Mouse (Mus musculus) myocyte (in vitro differentiated cells): ENCODE results near the gene Tmem42. TPM values are rescaled to one million over a fixed set of nuclear protein-coding genes. Genes with fewer than 3 reads are reported as not detected.
A peak's percentile ranks its signal among the peaks of the same experiment; 100 is the strongest.

Experiments used
- H3K27me3 ChIP-seq: one replicate; pipeline ENCODE4 v1.6.1; 2011; ENCODE audit not compliant: control insufficient read depth, insufficient read depth, insufficient read length
- H3K36me3 ChIP-seq: one replicate; pipeline ENCODE4 v1.6.1; 2011; ENCODE audit not compliant: control insufficient read depth, insufficient read depth
- H3K4me2 ChIP-seq: one replicate; pipeline ENCODE4 v1.6.1; 2011; ENCODE audit warnings: low read depth, control low read depth
- H3K4me3 ChIP-seq: one replicate; pipeline ENCODE4 v1.5.1; 2011; ENCODE audit warnings: mild to moderate bottlenecking, control low read depth, moderate library complexity
- H3K79me2 ChIP-seq: one replicate; pipeline ENCODE4 v1.6.1; 2011; ENCODE audit not compliant: control insufficient read depth, insufficient read depth
- H3ac ChIP-seq: one replicate; pipeline ENCODE4 v1.6.1; 2011; ENCODE audit not compliant: control insufficient read depth, insufficient read length
- CEBPB ChIP-seq: IDR thresholded peaks from 2 replicates; pipeline ENCODE4 v1.6.1; 2011; ENCODE audit warnings: mild to moderate bottlenecking, moderate library complexity; ENCODE audit not compliant: poor library complexity, insufficient read depth, severe bottlenecking
- E2F4 ChIP-seq: IDR thresholded peaks from one replicate; pipeline ENCODE4 v1.6.1; 2011; ENCODE audit warnings: mild to moderate bottlenecking, control low read depth, moderate library complexity; ENCODE audit not compliant: insufficient read depth
- MAX ChIP-seq: IDR thresholded peaks from one replicate; pipeline ENCODE4 v1.6.1; 2011; ENCODE audit warnings: low read depth, mild to moderate bottlenecking, control low read depth
- MYOD1 ChIP-seq, 3 experiments: IDR thresholded peaks; one replicate each; pipeline ENCODE4 v1.6.1; 2011; ENCODE audit warnings: control low read depth in 2 of 3, low read depth in 2 of 3, mild to moderate bottlenecking in 2 of 3, moderate library complexity in 1 of 3; ENCODE audit not compliant: insufficient read length in 2 of 3, control insufficient read depth in 1 of 3
- MYOG ChIP-seq, 3 experiments: IDR thresholded peaks; one replicate each; pipeline ENCODE4 v1.6.1; 2011; ENCODE audit warnings: control low read depth in 2 of 3, low read depth in 2 of 3, mild to moderate bottlenecking in 2 of 3; ENCODE audit not compliant: insufficient read length in 2 of 3, control insufficient read depth in 1 of 3, insufficient read depth in 1 of 3
- POLR2A ChIP-seq: IDR thresholded peaks from one replicate; pipeline ENCODE4 v1.6.1; 2011; ENCODE audit warnings: low read depth, mild to moderate bottlenecking, control low read depth, moderate library complexity; ENCODE audit not compliant: insufficient read length
- POLR2AphosphoS2 ChIP-seq: IDR thresholded peaks from one replicate; pipeline ENCODE4 v1.6.1; 2011; ENCODE audit warnings: low read depth, control low read depth; ENCODE audit not compliant: insufficient read length
- REST ChIP-seq: IDR thresholded peaks from one replicate; pipeline ENCODE4 v1.6.1; 2011; ENCODE audit warnings: mild to moderate bottlenecking, control low read depth, moderate library complexity; ENCODE audit not compliant: insufficient read depth, insufficient read length
- SRF ChIP-seq: IDR thresholded peaks from one replicate; pipeline ENCODE4 v1.6.1; 2011; ENCODE audit warnings: low read depth; ENCODE audit not compliant: control insufficient read depth, insufficient read length
- TCF12 ChIP-seq: IDR thresholded peaks from one replicate; pipeline ENCODE4 v1.6.1; 2011; ENCODE audit warnings: mild to moderate bottlenecking, control low read depth; ENCODE audit not compliant: poor library complexity, insufficient read depth, severe bottlenecking
- TCF3 ChIP-seq: IDR thresholded peaks from one replicate; pipeline ENCODE4 v1.6.1; 2011; ENCODE audit warnings: low read depth, control low read depth; ENCODE audit not compliant: insufficient read length
- USF1 ChIP-seq: IDR thresholded peaks from one replicate; pipeline ENCODE4 v1.6.1; 2011; ENCODE audit warnings: low read depth, mild to moderate bottlenecking, control low read depth, moderate library complexity
- polyA plus RNA-seq: library from polyadenylated mRNA; unstranded; fragments of >200 nt; fragmentation: generic; extraction: Trizol; gene quantifications from one replicate; pipeline ENCODE4 v1.2.1, GENCODE M21; 2012; ENCODE audit warnings: missing spikeins

The Tmem42 gene
- 6.4 TPM for polyA plus RNA-seq

DNA sequence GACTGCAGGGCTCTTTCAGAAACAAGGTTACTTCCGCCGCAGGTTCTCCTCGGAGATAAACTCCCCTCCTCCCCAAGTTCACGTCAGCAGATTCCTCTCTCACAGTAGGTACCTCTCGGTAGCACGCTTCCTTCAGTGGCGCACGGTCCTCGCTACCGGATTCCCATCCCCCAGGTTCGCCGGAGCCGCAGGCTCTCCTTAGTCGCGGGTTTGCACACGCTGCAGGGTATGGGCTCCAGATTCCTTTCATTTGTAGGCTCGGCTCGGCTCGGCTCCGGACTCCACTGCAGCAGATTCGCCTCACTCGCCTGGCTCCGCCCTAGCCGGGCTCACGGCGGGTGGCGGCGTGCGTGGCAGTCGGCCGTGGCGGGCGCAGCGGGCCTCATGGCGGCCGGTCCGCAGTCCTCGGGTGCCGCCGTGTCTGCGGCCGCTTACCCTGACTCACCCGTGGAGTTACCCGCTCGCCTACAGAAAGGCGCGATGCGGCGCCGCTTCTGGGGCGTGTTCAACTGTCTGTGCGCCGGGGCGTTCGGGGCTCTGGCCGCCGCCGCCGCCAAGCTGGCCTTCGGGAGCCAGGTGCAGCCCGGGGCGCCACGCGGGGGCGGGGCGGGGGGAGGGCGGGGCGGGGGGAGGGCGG lies at the start of gene Tmem42:
Gene Tmem42, plus strand, starts transcription at position 332 of the 637 bp plus-strand sequence.
- TF ChIP-seq POLR2A (peak; percentile 70), MAX (no peak), MYOG (IDR thresholded peaks at IDR 0.05; ENCODE audit: control insufficient read depth in 1 of 3, insufficient read depth in 1 of 3, insufficient read length in 2 of 3, low read depth in 2 of 3) (peak in 1 of 3 experiments; percentile 44), E2F4 (no peak), REST (no peak), TCF12 (no peak), MYOD1 (IDR thresholded peaks at IDR 0.05; ENCODE audit: control insufficient read depth in 1 of 3, insufficient read length in 2 of 3, low read depth in 2 of 3) (peak in 1 of 3 experiments; percentile 61), POLR2AphosphoS2 (peak; percentile 8), SRF (no peak), USF1 (no peak), CEBPB (no peak), TCF3 (no peak)
- no peaks in the 10 kb centered on the region for H3K79me2 ChIP-seq
- peak within 1 kb of the TSS; percentile 72 for H3K4me3 ChIP-seq
- peak within 1 kb of the TSS; percentile 86 for H3K4me2 ChIP-seq
- peak within 1 kb of the TSS; percentile 53 for H3ac ChIP-seq
- H3K36me3 ChIP-seq, result peaks cover 4% of the 10 kb centered on the region
- H3K27me3 ChIP-seq, result no peaks in the 10 kb centered on the region

DNA sequence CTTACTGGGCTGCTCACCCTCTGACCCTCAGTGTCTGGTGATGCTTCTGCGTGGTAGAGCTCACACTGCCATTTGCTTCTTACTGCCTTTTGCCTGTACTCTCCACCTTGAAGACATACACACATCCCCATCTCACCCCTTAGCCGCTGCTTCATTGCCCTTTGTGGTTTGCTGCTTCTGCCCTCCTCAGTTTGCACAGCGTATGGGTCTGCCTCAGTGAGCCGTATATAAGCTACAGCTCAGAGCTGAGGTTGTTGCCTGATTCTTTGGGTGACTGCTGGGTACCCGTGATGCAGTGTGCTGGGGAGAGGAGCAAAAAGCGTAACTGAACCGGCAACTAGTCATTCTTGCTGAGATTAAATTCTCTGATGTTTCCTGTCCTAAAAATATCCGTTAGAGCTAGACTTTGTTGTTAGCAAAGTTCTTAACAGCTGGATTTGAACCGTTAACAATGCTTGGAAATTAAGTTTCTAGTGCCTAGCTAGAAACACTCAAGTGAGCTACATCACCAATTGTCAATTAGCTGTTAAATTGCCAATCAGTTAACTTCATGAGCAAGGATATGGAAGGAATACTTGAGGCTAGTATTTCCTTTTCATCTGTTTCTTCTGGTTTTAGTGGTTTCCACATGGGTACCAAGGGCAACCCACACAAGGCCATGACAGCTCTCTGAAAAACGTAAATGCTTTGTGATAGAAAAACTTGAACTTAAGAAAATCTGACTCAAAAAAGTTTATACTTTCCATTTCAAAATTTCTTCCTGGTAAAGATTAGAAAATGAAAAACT lies 22.5 kb upstream of the Tmem42 start:
- no peaks in the 10 kb centered on the region for H3K27me3 ChIP-seq
- H3K4me3 ChIP-seq, result no peak overlapping the region
- no peak overlapping the region for H3K4me2 ChIP-seq
- H3K36me3 ChIP-seq, result peaks cover 9% of the 10 kb centered on the region
- H3ac ChIP-seq, result no peak overlapping the region
- no peaks in the 10 kb centered on the region for H3K79me2 ChIP-seq
- TF ChIP-seq POLR2AphosphoS2, result no peak
- no peak for TF ChIP-seq POLR2A
- no peak for TF ChIP-seq TCF3
- TF ChIP-seq E2F4, result no peak

DNA sequence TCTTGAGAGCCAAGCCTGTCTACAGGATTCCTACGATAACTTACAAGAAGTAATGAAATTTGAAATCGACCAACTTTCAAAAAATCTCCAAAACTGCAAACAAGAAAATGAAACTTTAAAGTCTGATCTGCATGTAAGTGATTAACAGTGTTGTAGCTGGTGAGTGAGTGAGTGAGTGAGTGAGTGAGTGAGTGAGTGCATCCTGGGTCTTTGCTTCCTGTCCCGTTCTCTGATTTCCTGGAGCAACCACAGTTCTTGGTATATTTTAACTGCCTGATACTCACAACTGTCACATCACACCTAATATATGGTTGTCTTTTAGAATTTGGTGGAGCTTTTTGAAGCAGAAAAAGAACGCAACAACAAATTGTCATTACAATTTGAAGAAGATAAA lies 21.9 kb upstream of the Tmem42 start:
- H3K27me3 ChIP-seq, result no peaks in the 10 kb centered on the region
- H3ac ChIP-seq, result no peak overlapping the region
- TF ChIP-seq USF1 (no peak), CEBPB (no peak), POLR2A (no peak), POLR2AphosphoS2 (no peak), TCF12 (no peak), MYOG (IDR thresholded peaks at IDR 0.05; ENCODE audit: control insufficient read depth in 1 of 3, insufficient read depth in 1 of 3, insufficient read length in 2 of 3, low read depth in 2 of 3) (no peak), SRF (no peak), E2F4 (no peak), MAX (no peak)
- H3K79me2 ChIP-seq, result no peaks in the 10 kb centered on the region
- no peak overlapping the region for H3K4me3 ChIP-seq
- peaks cover 9% of the 10 kb centered on the region for H3K36me3 ChIP-seq
- no peak overlapping the region for H3K4me2 ChIP-seq

DNA sequence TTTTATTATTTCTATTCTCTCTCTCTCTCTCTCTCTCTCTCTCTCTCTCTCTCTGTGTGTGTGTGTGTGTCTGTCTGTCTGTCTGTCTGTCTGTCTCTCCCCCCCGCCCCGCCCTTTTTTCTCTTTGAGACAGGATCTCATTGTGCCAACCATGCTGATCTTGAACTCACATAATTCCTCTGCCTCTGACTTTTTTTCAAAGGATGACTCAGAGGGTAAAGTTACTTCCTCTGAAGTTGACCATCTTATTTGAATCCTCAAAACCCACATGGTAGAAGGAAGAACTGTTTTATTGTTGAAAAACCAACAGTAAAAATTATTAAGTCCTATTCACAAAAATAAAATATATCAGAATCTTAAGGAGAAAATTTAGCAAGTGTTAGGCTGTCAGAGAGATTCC lies 16.4 kb upstream of the Tmem42 start:
- H3ac ChIP-seq, result no peak overlapping the region
- H3K79me2 ChIP-seq, result no peaks in the 10 kb centered on the region
- TF ChIP-seq REST (no peak), SRF (no peak), TCF12 (no peak), MYOG (IDR thresholded peaks at IDR 0.05; ENCODE audit: control insufficient read depth in 1 of 3, insufficient read depth in 1 of 3, insufficient read length in 2 of 3, low read depth in 2 of 3) (no peak), TCF3 (no peak), USF1 (no peak), MAX (no peak), POLR2AphosphoS2 (no peak), E2F4 (no peak), POLR2A (no peak), CEBPB (no peak), MYOD1 (IDR thresholded peaks at IDR 0.05; ENCODE audit: control insufficient read depth in 1 of 3, insufficient read length in 2 of 3, low read depth in 2 of 3) (no peak)
- no peaks in the 10 kb centered on the region for H3K27me3 ChIP-seq
- H3K4me3 ChIP-seq, result no peak overlapping the region
- no peak overlapping the region for H3K4me2 ChIP-seq
- peaks cover 17% of the 10 kb centered on the region for H3K36me3 ChIP-seq

DNA sequence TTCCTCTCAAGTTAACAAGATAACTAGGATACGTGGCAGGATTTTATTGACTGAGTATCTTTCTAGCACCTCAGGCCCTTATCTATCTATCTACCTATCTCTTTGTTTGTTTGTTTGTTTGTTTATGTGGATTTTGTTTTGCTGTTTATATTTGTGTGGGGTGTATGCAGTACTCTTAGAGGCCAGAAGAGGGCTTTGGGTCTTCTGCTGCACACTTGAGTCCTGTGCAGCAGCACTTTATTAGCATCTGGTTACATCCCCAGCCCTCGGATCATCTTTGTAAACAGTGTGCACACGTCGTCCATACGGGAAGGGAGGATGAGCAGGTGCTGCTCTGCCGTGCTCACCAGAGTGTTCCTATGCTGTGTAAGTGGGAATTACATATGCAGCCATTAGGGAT lies 15.1 kb upstream of the Tmem42 start:
- Histone ChIP-seq H3K79me2 (no peaks in the 10 kb centered on the region), H3ac (no peak overlapping the region), H3K4me3 (no peak overlapping the region), H3K4me2 (no peak overlapping the region), H3K27me3 (no peaks in the 10 kb centered on the region), H3K36me3 (peaks cover 23% of the 10 kb centered on the region)
- no peak for TF ChIP-seq POLR2AphosphoS2
- no peak for TF ChIP-seq TCF3
- TF ChIP-seq USF1, result no peak
- no peak for TF ChIP-seq MYOD1 (IDR thresholded peaks at IDR 0.05; ENCODE audit: control insufficient read depth in 1 of 3, insufficient read length in 2 of 3, low read depth in 2 of 3)
- TF ChIP-seq SRF, result no peak
- no peak for TF ChIP-seq REST
- no peak for TF ChIP-seq E2F4
- TF ChIP-seq CEBPB, result no peak
- no peak for TF ChIP-seq MYOG (IDR thresholded peaks at IDR 0.05; ENCODE audit: control insufficient read depth in 1 of 3, insufficient read depth in 1 of 3, insufficient read length in 2 of 3, low read depth in 2 of 3)
- TF ChIP-seq POLR2A, result no peak
- no peak for TF ChIP-seq MAX
- TF ChIP-seq TCF12, result no peak
